Mouse (Mus musculus) limb, embryonic 15.5 days (tissue): ENCODE measurements at regions not wholly inside any gene's neighbourhood (a gene's known extent, or its start where the extent isn't known, plus 50 kb on each side); places are given as distances from the start of the nearest gene placed in this dataset.

Experiments used
- ATAC-seq: fragments of 200-750 bp; cut with Nextera tagmentation; 2 replicates; pipeline ENCODE4 v1.8.0; 2017; ENCODE audit warnings: low read depth, moderate TSS enrichment; ENCODE audit not compliant: insufficient number of reproducible peaks, low FRiP score, low TSS enrichment
- H3K27ac ChIP-seq: fragments of 300-500 bp; sonication (generic); 2 replicates; pipeline ENCODE4 v1.5.1; 2015; ENCODE audit warnings: moderate library complexity, mild to moderate bottlenecking, inconsistent platforms
- H3K27me3 ChIP-seq: fragments of 300-500 bp; sonication (generic); 2 replicates; pipeline ENCODE4 v1.6.1; 2015; ENCODE audit warnings: inconsistent platforms
- H3K36me3 ChIP-seq: fragments of 300-500 bp; sonication (generic); 2 replicates; pipeline ENCODE4 v1.6.1; 2015; ENCODE audit warnings: inconsistent platforms
- H3K4me1 ChIP-seq: fragments of 300-500 bp; sonication (generic); 2 replicates; pipeline ENCODE4 v1.6.1; 2015; ENCODE audit warnings: inconsistent platforms
- H3K4me2 ChIP-seq: fragments of 300-500 bp; sonication (generic); 2 replicates; pipeline ENCODE4 v1.6.1; 2015; ENCODE audit warnings: mild to moderate bottlenecking, inconsistent platforms
- H3K4me3 ChIP-seq: fragments of 300-500 bp; sonication (generic); 2 replicates; pipeline ENCODE4 v1.5.1; 2015; ENCODE audit warnings: mild to moderate bottlenecking, inconsistent platforms
- H3K9ac ChIP-seq: fragments of 300-500 bp; sonication (generic); 2 replicates; pipeline ENCODE4 v1.6.1; 2015; ENCODE audit warnings: inconsistent platforms
- H3K9me3 ChIP-seq: fragments of 300-500 bp; sonication (generic); 2 replicates; pipeline ENCODE4 v1.6.1; 2016; ENCODE audit warnings: inconsistent platforms
- WGBS: fragments of 180-500 bp; shearing (Covaris S2); methylation state at CpG from one replicate; pipeline ENCODE4 v1.1.7; 2015; 5-methylcytosine and 5-hydroxymethylcytosine counted together

DNA sequence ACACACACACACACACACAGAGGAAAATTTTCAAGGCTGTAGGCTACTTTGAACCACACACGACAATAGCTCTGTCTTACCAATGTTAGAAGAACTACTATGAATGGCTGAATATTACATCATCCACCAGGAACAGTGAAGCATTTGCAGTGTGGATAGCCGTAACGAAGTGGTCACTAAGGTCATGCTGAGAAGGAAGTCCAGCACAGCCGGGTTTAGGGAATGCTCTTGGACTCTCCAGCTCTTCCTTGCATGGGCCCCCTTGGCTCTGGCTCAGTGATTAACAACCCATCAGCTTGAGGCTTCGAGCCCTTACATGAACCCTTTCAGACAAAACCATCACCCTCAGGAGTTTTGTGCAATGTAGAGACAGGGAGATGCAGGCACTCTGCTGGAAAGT is 245.3 kb downstream of the Adamts20 start:
- no peaks in the 10 kb centered on the region for H3K36me3 ChIP-seq
- no peak overlapping the region for H3K4me2 ChIP-seq
- H3K27ac ChIP-seq, result no peak overlapping the region
- 41% methylated on average over 5 of the region's 5 CpGs for WGBS
- H3K9me3 ChIP-seq, result no peaks in the 10 kb centered on the region
- H3K9ac ChIP-seq, result no peak overlapping the region
- peaks cover 13% of the 10 kb centered on the region for H3K4me1 ChIP-seq
- H3K4me3 ChIP-seq, result no peak overlapping the region
- no peak for ATAC-seq
- H3K27me3 ChIP-seq, result no peaks in the 10 kb centered on the region

GRCm38 (mm10) chr15:94216703-94217102 is 248.5 kb downstream of the Adamts20 start:
- Histone ChIP-seq H3K4me1 (peaks cover 21% of the 10 kb centered on the region), H3K27me3 (no peaks in the 10 kb centered on the region), H3K9me3 (no peaks in the 10 kb centered on the region), H3K4me3 (no peak overlapping the region), H3K27ac (no peak overlapping the region), H3K9ac (no peak overlapping the region), H3K36me3 (no peaks in the 10 kb centered on the region), H3K4me2 (no peak overlapping the region)
- ATAC-seq, result no peak
- WGBS, result 80% methylated on average over 2 of the region's 2 CpGs

DNA sequence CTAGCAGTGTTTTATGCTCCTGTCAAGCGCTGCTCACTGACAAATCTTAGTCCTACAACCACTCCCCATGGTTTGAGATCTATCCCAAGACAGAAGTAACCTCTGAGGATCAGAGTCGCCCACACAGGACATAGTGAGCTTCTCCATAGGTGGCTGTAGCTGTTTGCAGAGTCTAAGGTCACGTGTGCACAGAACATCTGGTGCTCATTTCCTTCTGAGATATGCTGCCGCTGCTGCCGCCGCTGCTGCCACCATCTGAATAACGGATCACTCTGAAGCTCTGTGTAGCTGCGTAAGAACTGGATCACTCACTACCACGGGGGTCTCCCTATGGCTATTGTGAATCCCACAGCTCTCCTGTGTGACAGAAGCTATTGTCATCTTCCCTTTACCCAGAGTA is 250.8 kb downstream of the Adamts20 start:
- Histone ChIP-seq H3K4me3 (no peak overlapping the region), H3K4me2 (no peak overlapping the region), H3K27ac (no peak overlapping the region), H3K36me3 (no peaks in the 10 kb centered on the region), H3K9me3 (no peaks in the 10 kb centered on the region), H3K4me1 (peaks cover 12% of the 10 kb centered on the region), H3K27me3 (no peaks in the 10 kb centered on the region), H3K9ac (no peak overlapping the region)
- ATAC-seq, result no peak
- WGBS, result 15% methylated on average over 9 of the region's 9 CpGs

GRCm38 (mm10) chr15:94213393-94213792 is 251.8 kb downstream of the Adamts20 start:
- H3K36me3 ChIP-seq, result no peaks in the 10 kb centered on the region
- 13% methylated on average over 4 of the region's 4 CpGs for WGBS
- no peak overlapping the region for H3K9ac ChIP-seq
- H3K27ac ChIP-seq, result no peak overlapping the region
- no peaks in the 10 kb centered on the region for H3K9me3 ChIP-seq
- no peak for ATAC-seq
- H3K4me3 ChIP-seq, result no peak overlapping the region
- H3K4me2 ChIP-seq, result no peak overlapping the region
- no peaks in the 10 kb centered on the region for H3K27me3 ChIP-seq
- H3K4me1 ChIP-seq, result peaks cover 12% of the 10 kb centered on the region

- Histone ChIP-seq H3K27me3 (no peaks in the 10 kb centered on the region), H3K4me1 (peaks cover 14% of the 10 kb centered on the region), H3K4me3 (no peak overlapping the region), H3K9ac (no peak overlapping the region), H3K27ac (no peak overlapping the region), H3K36me3 (no peaks in the 10 kb centered on the region), H3K9me3 (no peaks in the 10 kb centered on the region), H3K4me2 (no peak overlapping the region)
- 70% methylated on average over 1 of the region's 1 CpGs for WGBS
- ATAC-seq, result no peak
Observed at GRCm38 (mm10) chr15:94208476-94208875, 256.7 kb downstream of the Adamts20 start.

- no peak for ATAC-seq
- H3K4me2 ChIP-seq, result no peak overlapping the region
- no peak overlapping the region for H3K27ac ChIP-seq
- WGBS, result 41% methylated on average over 8 of the region's 8 CpGs
- no peak overlapping the region for H3K4me3 ChIP-seq
- H3K36me3 ChIP-seq, result no peaks in the 10 kb centered on the region
- H3K9ac ChIP-seq, result no peak overlapping the region
- H3K4me1 ChIP-seq, result peaks cover 11% of the 10 kb centered on the region
- no peaks in the 10 kb centered on the region for H3K27me3 ChIP-seq
- H3K9me3 ChIP-seq, result no peaks in the 10 kb centered on the region
Observed at GRCm38 (mm10) chr15:94206454-94206853, 258.8 kb downstream of the Adamts20 start.

DNA sequence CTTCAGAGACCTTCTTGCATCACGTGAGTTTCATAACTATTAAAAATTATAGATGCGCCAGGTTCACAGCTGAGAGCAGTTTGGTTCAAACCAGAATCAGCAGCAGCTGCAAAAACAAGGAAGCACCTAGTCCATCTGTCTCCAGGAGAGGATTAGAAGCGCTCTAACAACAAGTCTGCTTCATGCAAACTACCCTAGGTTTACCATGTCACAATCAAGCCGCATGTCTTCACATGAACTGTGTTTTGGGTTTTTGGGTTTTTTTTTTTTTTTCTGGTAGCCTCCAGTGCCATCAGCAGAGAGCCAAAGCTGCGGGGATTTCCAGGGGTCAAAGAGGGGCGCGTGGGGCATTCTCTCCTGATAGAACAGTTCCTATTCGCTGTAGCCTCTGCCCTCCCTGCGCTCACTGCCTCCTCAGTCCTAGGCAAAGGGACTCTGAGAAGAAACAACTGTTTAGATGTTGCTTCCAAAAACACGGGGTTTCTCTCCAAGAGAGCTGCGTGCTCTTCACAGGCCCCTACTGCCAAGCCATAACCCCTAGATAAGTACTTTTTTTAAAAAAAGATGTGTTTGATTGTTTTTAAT is 259.8 kb downstream of the Adamts20 start:
- H3K4me2 ChIP-seq, result no peak overlapping the region
- H3K36me3 ChIP-seq, result no peaks in the 10 kb centered on the region
- H3K27ac ChIP-seq, result no peak overlapping the region
- H3K27me3 ChIP-seq, result no peaks in the 10 kb centered on the region
- H3K9ac ChIP-seq, result no peak overlapping the region
- H3K9me3 ChIP-seq, result no peaks in the 10 kb centered on the region
- 53% methylated on average over 11 of the region's 11 CpGs for WGBS
- H3K4me3 ChIP-seq, result no peak overlapping the region
- H3K4me1 ChIP-seq, result peaks cover 11% of the 10 kb centered on the region
- ATAC-seq, result no peak

DNA sequence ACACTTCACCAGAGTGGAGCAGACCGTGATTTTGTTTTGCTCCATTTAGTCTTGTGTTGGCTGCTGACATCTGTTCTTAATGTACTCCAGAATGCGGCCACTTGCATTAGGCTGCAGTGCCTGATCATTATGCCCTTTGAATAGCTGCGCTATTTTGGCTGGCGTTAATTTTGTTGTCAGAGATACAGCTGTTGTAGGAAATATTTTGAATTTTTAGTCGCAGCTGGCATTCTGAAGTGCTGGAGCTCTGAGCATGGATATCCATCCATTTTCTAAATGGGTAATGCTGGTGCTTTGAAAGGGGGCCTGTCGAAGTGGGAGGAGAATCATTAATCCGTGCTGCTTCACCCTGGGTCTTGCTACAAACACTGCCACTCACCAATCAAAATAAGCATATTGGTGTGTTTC is 275.1 kb downstream of the Adamts20 start:
- Histone ChIP-seq H3K4me3 (no peak overlapping the region), H3K9me3 (no peaks in the 10 kb centered on the region), H3K9ac (no peak overlapping the region), H3K4me1 (peaks cover 7% of the 10 kb centered on the region; the same call in 1 of the 2 replicates), H3K36me3 (no peaks in the 10 kb centered on the region), H3K27me3 (no peaks in the 10 kb centered on the region), H3K4me2 (no peak overlapping the region), H3K27ac (no peak overlapping the region)
- ATAC-seq, result no peak
- 14% methylated on average over 7 of the region's 7 CpGs for WGBS

DNA sequence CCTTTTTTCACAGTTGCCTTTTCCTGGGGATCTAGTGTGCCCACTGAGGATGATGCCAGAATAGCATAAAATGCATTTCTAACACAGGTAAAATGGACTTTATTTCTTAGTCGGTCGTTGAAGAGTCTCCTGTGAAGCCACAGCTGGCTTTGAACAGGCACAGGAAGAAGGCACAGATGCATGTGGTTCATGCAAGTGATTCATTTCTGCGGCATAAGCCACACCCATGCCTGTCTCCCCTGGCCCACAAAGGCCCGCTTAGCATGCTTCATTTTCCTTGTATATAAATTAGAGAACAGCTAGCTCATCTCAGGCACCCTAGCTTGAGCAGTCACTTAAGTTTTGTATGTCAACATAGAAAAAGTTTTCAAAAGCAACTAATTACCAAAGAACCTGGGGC is 277.6 kb downstream of the Adamts20 start:
- WGBS, result 52% methylated on average over 4 of the region's 4 CpGs
- H3K27ac ChIP-seq, result no peak overlapping the region
- H3K36me3 ChIP-seq, result no peaks in the 10 kb centered on the region
- no peak overlapping the region for H3K9ac ChIP-seq
- no peak overlapping the region for H3K4me3 ChIP-seq
- no peaks in the 10 kb centered on the region for H3K9me3 ChIP-seq
- no peak for ATAC-seq
- H3K27me3 ChIP-seq, result no peaks in the 10 kb centered on the region
- H3K4me2 ChIP-seq, result no peak overlapping the region
- H3K4me1 ChIP-seq, result peaks cover 7% of the 10 kb centered on the region; the same call in 1 of the 2 replicates

DNA sequence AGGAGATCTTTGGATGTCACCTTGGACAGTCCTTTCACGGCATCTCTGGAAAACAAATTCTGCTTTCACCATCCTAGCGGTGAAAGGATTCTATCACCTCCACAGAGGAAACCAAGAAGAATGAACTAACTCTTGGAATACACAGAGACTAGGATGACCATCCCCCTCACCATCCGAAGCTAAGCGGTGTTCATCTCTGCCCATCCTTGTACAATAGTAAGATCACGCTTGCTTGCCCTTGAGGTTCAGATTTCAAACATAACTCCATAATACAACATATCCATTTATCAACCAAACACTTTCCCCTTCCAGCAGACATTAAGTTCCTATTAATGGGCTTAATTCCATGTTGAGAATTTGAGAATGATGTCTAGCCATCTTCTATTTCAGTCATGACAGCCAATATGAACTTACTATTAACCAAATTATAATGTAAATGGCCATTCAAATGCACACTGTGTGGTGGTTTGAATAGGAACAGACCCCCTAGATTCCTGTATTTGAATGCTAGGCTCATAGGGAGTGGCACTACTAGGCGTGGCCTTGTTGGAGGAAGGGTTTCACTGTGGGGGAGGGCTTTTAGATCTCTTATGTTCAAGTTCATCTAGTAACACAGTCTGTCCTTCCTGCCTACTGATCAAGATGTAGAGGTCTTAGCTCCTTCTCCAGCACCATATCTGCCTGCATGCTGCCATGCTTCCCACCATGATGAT is 281.4 kb downstream of the Adamts20 start:
- no peak for ATAC-seq

GRCm38 (mm10) chr15:94174083-94174482 is 291.1 kb downstream of the Adamts20 start:
- H3K4me3 ChIP-seq, result no peak overlapping the region
- peaks cover 10% of the 10 kb centered on the region for H3K4me1 ChIP-seq
- 10% methylated on average over 7 of the region's 7 CpGs for WGBS
- H3K9ac ChIP-seq, result no peak overlapping the region
- ATAC-seq, result no peak
- H3K27ac ChIP-seq, result no peak overlapping the region
- no peaks in the 10 kb centered on the region for H3K9me3 ChIP-seq
- H3K4me2 ChIP-seq, result no peak overlapping the region
- no peaks in the 10 kb centered on the region for H3K36me3 ChIP-seq
- H3K27me3 ChIP-seq, result no peaks in the 10 kb centered on the region

More for the DNA sequence above, 281.4 kb downstream of the Adamts20 start:
- Histone ChIP-seq H3K9ac (no peak overlapping the region), H3K27me3 (no peaks in the 10 kb centered on the region), H3K27ac (no peak overlapping the region), H3K9me3 (no peaks in the 10 kb centered on the region), H3K4me1 (peaks cover 4% of the 10 kb centered on the region; the same call in 1 of the 2 replicates), H3K4me3 (no peak overlapping the region), H3K36me3 (no peaks in the 10 kb centered on the region), H3K4me2 (no peak overlapping the region)
- 94% methylated on average over 6 of the region's 6 CpGs for WGBS

DNA sequence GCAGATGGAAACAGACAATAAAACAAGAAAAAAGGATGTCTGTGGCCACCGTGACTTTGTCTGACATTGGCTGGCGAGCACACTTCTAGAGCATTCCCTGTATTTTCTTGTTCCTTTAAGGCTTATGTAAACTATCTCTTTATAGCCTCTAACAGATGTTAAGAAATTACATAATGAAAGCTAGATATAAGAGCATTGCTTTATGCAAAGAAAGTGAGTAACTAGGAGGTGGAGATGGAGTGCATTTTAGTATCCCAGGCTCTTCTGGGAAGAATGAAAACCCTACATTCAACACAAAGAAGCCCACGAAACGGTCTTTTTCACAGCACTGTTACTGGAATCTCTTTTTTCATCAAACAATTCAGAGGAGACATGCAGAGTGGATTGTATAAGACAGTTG is 304.4 kb downstream of the Adamts20 start:
- 82% methylated on average over 4 of the region's 4 CpGs for WGBS
- ATAC-seq, result no peak
- H3K4me2 ChIP-seq, result no peak overlapping the region

More for the DNA sequence above, 304.4 kb downstream of the Adamts20 start:
- H3K4me1 ChIP-seq, result no peaks in the 10 kb centered on the region
- H3K27me3 ChIP-seq, result no peaks in the 10 kb centered on the region
- no peak overlapping the region for H3K4me3 ChIP-seq
- no peak overlapping the region for H3K27ac ChIP-seq
- no peaks in the 10 kb centered on the region for H3K9me3 ChIP-seq
- no peaks in the 10 kb centered on the region for H3K36me3 ChIP-seq
- no peak overlapping the region for H3K9ac ChIP-seq
